Mouse (Mus musculus) small intestine, adult 2 months (tissue): Measurements from ENCODE around the gene Shc3. TPM values are rescaled to one million over a fixed set of nuclear protein-coding genes. Genes with fewer than 3 reads are reported as not detected.

Experiments used
- H3K27ac ChIP-seq: fragments of 200-500 bp; 2 replicates; pipeline ENCODE4 v1.5.1; 2012; ENCODE audit warnings: low read depth, low read length, control low read depth, inconsistent platforms; ENCODE audit not compliant: insufficient read depth
- H3K27me3 ChIP-seq: fragments of 200-500 bp; 2 replicates; pipeline ENCODE4 v1.6.1; 2012; ENCODE audit warnings: mild to moderate bottlenecking, moderate library complexity, low read length, inconsistent platforms; ENCODE audit not compliant: control insufficient read depth, insufficient read depth
- H3K36me3 ChIP-seq: fragments of 200-500 bp; 2 replicates; pipeline ENCODE4 v1.6.1; 2012; ENCODE audit warnings: mild to moderate bottlenecking, low read length, control low read depth, inconsistent platforms; ENCODE audit not compliant: control insufficient read depth, insufficient read depth
- H3K4me1 ChIP-seq: fragments of 200-500 bp; 2 replicates; pipeline ENCODE4 v1.6.1; 2012; ENCODE audit warnings: low read length, inconsistent platforms, mixed read lengths; ENCODE audit not compliant: control insufficient read depth, insufficient read depth, insufficient read length
- H3K4me3 ChIP-seq: fragments of 200-500 bp; 2 replicates; pipeline ENCODE4 v1.5.1; 2012; ENCODE audit warnings: low read depth, mild to moderate bottlenecking, control low read depth, inconsistent platforms, low read length, moderate library complexity
- CTCF ChIP-seq: fragments of 200-500 bp; IDR thresholded peaks from 2 replicates; pipeline ENCODE4 v1.5.1; 2012; ENCODE audit warnings: low read depth, mild to moderate bottlenecking, control low read depth, inconsistent platforms, low read length, moderate library complexity, mixed read lengths; ENCODE audit not compliant: insufficient replicate concordance, insufficient read length; ENCODE audit errors: extremely low read depth
- POLR2A ChIP-seq: fragments of 200-500 bp; IDR thresholded peaks from 2 replicates; pipeline ENCODE4 v1.6.1; 2012; ENCODE audit warnings: low read depth, mild to moderate bottlenecking, control low read depth, inconsistent platforms, low read length, moderate library complexity
- WGBS: fragments of 180-500 bp; shearing (Covaris S2); methylation state at CpG from one replicate; pipeline ENCODE4 v1.1.7; 2018; 5-methylcytosine and 5-hydroxymethylcytosine counted together
- polyA plus RNA-seq: library from polyadenylated mRNA; depleted of rRNA; stranded (reverse); fragments of >200 nt; gene quantifications from 2 replicates; pipeline ENCODE4 v1.2.3, GENCODE M21; 2012

Shc3 gene
- polyA plus RNA-seq, 1 experiment, result 0.08 TPM

GRCm38 (mm10) chr13:51482786-51483185 lies 86.4 kb downstream of the Shc3 start:
- H3K27me3 ChIP-seq, result no peaks in the 10 kb centered on the region
- 70% methylated on average over 11 of the region's 11 CpGs for WGBS

GRCm38 (mm10) chr13:51480341-51481011 lies 88.7 kb downstream of the Shc3 start:
- WGBS, result 72% methylated on average over 11 of the region's 11 CpGs
- TF ChIP-seq POLR2A (no peak), CTCF (no peak)
- Histone ChIP-seq H3K4me3 (no peak overlapping the region), H3K27me3 (no peaks in the 10 kb centered on the region), H3K27ac (no peak overlapping the region), H3K36me3 (no peaks in the 10 kb centered on the region), H3K4me1 (no peaks in the 10 kb centered on the region)

More at GRCm38 (mm10) chr13:51482786-51483185, 86.4 kb downstream of the Shc3 start:
- H3K4me3 ChIP-seq, result no peak overlapping the region
- no peak overlapping the region for H3K27ac ChIP-seq
- H3K36me3 ChIP-seq, result no peaks in the 10 kb centered on the region
- no peak for TF ChIP-seq POLR2A
- TF ChIP-seq CTCF, result no peak
- no peaks in the 10 kb centered on the region for H3K4me1 ChIP-seq

- no peak overlapping the region for H3K4me3 ChIP-seq
- no peaks in the 10 kb centered on the region for H3K27me3 ChIP-seq
- no peak overlapping the region for H3K27ac ChIP-seq
- H3K4me1 ChIP-seq, result no peaks in the 10 kb centered on the region
- no peak for TF ChIP-seq POLR2A
- no peak for TF ChIP-seq CTCF
- H3K36me3 ChIP-seq, result no peaks in the 10 kb centered on the region
- 76% methylated on average over 11 of the region's 11 CpGs for WGBS
These were observed 89.4 kb downstream of the Shc3 start for GRCm38 (mm10) chr13:51479826-51480225.

- Histone ChIP-seq H3K4me1 (no peaks in the 10 kb centered on the region), H3K4me3 (no peak overlapping the region), H3K36me3 (no peaks in the 10 kb centered on the region), H3K27ac (no peak overlapping the region), H3K27me3 (no peaks in the 10 kb centered on the region)
- 80% methylated on average over 10 of the region's 10 CpGs for WGBS
- TF ChIP-seq POLR2A, result no peak
These were observed 92.2 kb downstream of the Shc3 start for GRCm38 (mm10) chr13:51476991-51477390.

DNA sequence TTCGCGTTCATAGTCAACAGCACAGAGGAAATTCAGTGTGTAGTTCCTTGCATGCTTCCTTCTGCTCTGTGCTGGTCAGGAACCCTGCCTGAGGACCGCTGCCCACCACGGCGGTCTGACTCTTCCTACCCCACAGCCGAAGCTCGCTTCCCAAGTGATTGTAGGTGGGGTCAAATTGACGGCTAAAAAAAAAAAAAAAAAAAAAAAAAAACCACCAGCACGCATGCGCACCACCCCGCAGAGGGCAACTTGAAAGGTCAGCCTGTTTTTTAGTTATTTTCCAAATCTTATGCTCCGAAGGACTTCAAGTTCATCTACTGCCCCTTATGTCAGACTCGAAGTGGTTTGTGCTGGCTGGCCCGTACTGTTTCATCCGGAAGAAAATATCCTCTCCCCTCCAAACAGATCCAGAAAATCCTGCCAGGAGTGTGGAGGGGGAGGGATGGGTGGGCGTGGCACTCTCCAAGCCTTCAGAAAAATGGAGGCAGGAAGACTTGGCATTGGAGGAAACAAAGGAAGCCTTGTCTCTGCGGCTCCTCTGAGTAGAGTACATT lies 100.4 kb downstream of the Shc3 start:
- H3K27me3 ChIP-seq, result no peaks in the 10 kb centered on the region
- H3K27ac ChIP-seq, result no peak overlapping the region
- no peak overlapping the region for H3K4me3 ChIP-seq
- H3K36me3 ChIP-seq, result no peaks in the 10 kb centered on the region
- no peaks in the 10 kb centered on the region for H3K4me1 ChIP-seq
- TF ChIP-seq POLR2A, result no peak
- TF ChIP-seq CTCF, result no peak
- WGBS, result 71% methylated on average over 17 of the region's 17 CpGs

GRCm38 (mm10) chr13:51466117-51466841 lies 102.9 kb downstream of the Shc3 start:
- no peak overlapping the region for H3K27ac ChIP-seq
- WGBS, result 82% methylated on average over 14 of the region's 14 CpGs
- no peak overlapping the region for H3K4me3 ChIP-seq
- H3K36me3 ChIP-seq, result no peaks in the 10 kb centered on the region
- H3K4me1 ChIP-seq, result no peaks in the 10 kb centered on the region
- H3K27me3 ChIP-seq, result no peaks in the 10 kb centered on the region
- TF ChIP-seq CTCF (no peak), POLR2A (no peak)

GRCm38 (mm10) chr13:51464294-51464693 lies 104.9 kb downstream of the Shc3 start:
- Histone ChIP-seq H3K4me1 (no peaks in the 10 kb centered on the region), H3K27me3 (no peaks in the 10 kb centered on the region), H3K4me3 (no peak overlapping the region), H3K27ac (no peak overlapping the region), H3K36me3 (no peaks in the 10 kb centered on the region)
- WGBS, result 74% methylated on average over 4 of the region's 4 CpGs
- TF ChIP-seq POLR2A (no peak), CTCF (no peak)
